Mouse (Mus musculus) liver, adult 2 months (tissue): ENCODE results near the gene Frrs1.

ENCODE experiments used
- CTCF ChIP-seq: fragments of 200-500 bp; IDR thresholded peaks from 2 replicates; pipeline ENCODE4 v1.5.1; 2011; ENCODE audit warnings: low read depth, low read length, control low read depth
- POLR2A ChIP-seq: fragments of 200-500 bp; IDR thresholded peaks from 2 replicates; pipeline ENCODE4 v1.6.1; 2011; ENCODE audit warnings: low read length, control low read depth; ENCODE audit not compliant: insufficient read depth; ENCODE audit errors: extremely low read depth

GRCm38 (mm10) chr3:116942751-116943150 is 83.5 kb downstream of the Frrs1 start:
- TF ChIP-seq CTCF: no peak
- no peak for TF ChIP-seq POLR2A
